ENCODE assay signal across 11 mouse cellular contexts in the genomic region with DNA sequence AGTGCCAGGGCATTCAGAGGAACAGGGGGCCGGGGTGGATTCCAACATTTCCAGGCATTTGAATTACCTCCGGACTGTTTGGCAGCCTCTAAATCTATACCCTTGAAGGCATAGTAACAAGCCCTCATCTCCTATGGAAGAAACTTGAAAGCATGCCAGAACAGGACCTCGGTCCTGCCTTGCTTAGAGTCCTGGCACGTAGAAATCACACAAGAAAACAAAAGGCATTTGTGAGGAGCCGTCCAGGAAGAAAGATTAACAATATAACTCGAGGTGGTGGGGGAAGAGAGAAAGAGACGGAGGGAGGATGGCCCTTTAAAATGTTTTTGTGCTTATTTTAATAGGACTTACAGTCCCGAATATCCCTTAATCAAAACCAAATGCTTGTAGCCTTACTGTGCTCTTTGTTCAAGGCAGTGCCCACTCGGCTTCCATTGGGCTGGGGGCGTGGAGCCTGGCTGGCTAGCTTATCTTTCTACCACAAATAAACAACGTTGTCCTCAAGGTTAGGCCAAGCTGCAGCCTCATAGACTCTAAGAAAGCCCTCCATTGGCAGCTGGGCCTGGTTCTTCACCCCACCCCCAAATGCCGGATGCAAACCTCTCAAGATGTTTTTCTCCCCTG.
DNase-seq lines count a peak whose midpoint lies in the region; ATAC-seq and TF ChIP-seq lines count a peak whose summit lies in the region.
"Had no signal": no experiment of that assay in that cellular context is flagged by ENCODE, and none has a peak within 500 bp of the region (broad histone marks: within the 10 kb centered on the region; RNA-seq: fewer than 3 reads in every experiment).

No protein-coding gene starts in this region.

- TF ChIP-seq EP300 in heart, postnatal 0 days (IDR thresholded peaks at IDR 0.05; ENCODE audit: low read depth) = no peak

- H3K27me3 ChIP-seq in heart, postnatal 0 days (ENCODE audit: control insufficient read depth, insufficient read depth, low read length) = no peaks in the 10 kb centered on the region
- no peaks in the 10 kb centered on the region for H3K27me3 ChIP-seq in hindbrain, embryonic 10.5 days (ENCODE audit: insufficient read depth, poor library complexity, severe bottlenecking)
- no peaks in the 10 kb centered on the region for H3K27me3 ChIP-seq in midbrain, embryonic 16.5 days (ENCODE audit: control insufficient read depth, insufficient read depth, low read depth, low read length)

- no peak overlapping the region for H3K9ac ChIP-seq in heart, postnatal 0 days (replicated peaks; ENCODE audit: low read depth, low read length)
- no peak overlapping the region for H3K9ac ChIP-seq in midbrain, embryonic 16.5 days (ENCODE audit: low read depth, low read length)

- DNase-seq in heart, postnatal 0 days (ENCODE audit: low spot score) = no peak
- DNase-seq in heart, adult 9 months (ENCODE audit: low spot score in 2 of 2) = no peak
- DNase-seq in embryo, embryonic 11 days = peak; percentile 57
- DNase-seq in hindbrain, embryonic 10.5 days (ENCODE audit: low spot score) = peak; percentile 40
- DNase-seq in cerebellum, postnatal 25 days = no peak
- no peak for DNase-seq in thymus, postnatal 10 days (ENCODE audit: low spot score in 2 of 2)
- DNase-seq: adrenal gland, postnatal 14 days had no signal

- no peak overlapping the region for H3K27ac ChIP-seq in heart, postnatal 0 days (ENCODE audit: low read depth)
- H3K27ac ChIP-seq in hindbrain, embryonic 10.5 days = peak overlapping the region; percentile 79
- peak overlapping the region; percentile 25; the same call in 1 of the 2 replicates for H3K27ac ChIP-seq in midbrain, embryonic 16.5 days (ENCODE audit: low read length)
- H3K27ac ChIP-seq: kidney, postnatal 0 days; macrophage had no signal

- no peaks in the 10 kb centered on the region for H3K36me3 ChIP-seq in heart, postnatal 0 days (replicated peaks; ENCODE audit: control insufficient read depth, insufficient read depth, low read length)
- H3K36me3 ChIP-seq in hindbrain, embryonic 10.5 days = no peaks in the 10 kb centered on the region
- no peaks in the 10 kb centered on the region for H3K36me3 ChIP-seq in midbrain, embryonic 16.5 days (ENCODE audit: control insufficient read depth, insufficient read depth, low read length)

- H3K4me3 ChIP-seq in heart, postnatal 0 days (ENCODE audit: low read depth, low read length) = no peak overlapping the region
- no peak overlapping the region for H3K4me3 ChIP-seq in hindbrain, embryonic 10.5 days
- H3K4me3 ChIP-seq in midbrain, embryonic 16.5 days (ENCODE audit: low read depth, low read length) = no peak overlapping the region

- H3K9me3 ChIP-seq in heart, postnatal 0 days (replicated peaks; ENCODE audit: control insufficient read depth, low read length) = no peaks in the 10 kb centered on the region
- no peaks in the 10 kb centered on the region for H3K9me3 ChIP-seq in hindbrain, embryonic 10.5 days
- no peaks in the 10 kb centered on the region for H3K9me3 ChIP-seq in midbrain, embryonic 16.5 days (replicated peaks; ENCODE audit: control insufficient read depth, low read length, poor library complexity, severe bottlenecking)

- no peak for TF ChIP-seq CTCF in heart, postnatal 0 days (IDR thresholded peaks at IDR 0.05; ENCODE audit: low read depth)

- 27% methylated on average over 12 of the region's 12 CpGs for WGBS in heart, postnatal 0 days
- WGBS in hindbrain, embryonic 10.5 days = 46% methylated on average over 12 of the region's 12 CpGs
- WGBS in midbrain, embryonic 16.5 days = 33% methylated on average over 12 of the region's 12 CpGs

- no peak for ATAC-seq in heart, postnatal 0 days (ENCODE audit: insufficient read depth, low read depth)
- ATAC-seq in midbrain, embryonic 16.5 days = peak; percentile 22; the same call in 1 of the 2 replicates
- ATAC-seq in inflammation-experienced regulatory T-cells, adult 6 months = no peak

- H3K4me1 ChIP-seq in heart, postnatal 0 days (ENCODE audit: control insufficient read depth, insufficient read depth) = peaks cover 4% of the 10 kb centered on the region; the same call in 1 of the 2 replicates
- peaks cover 35% of the 10 kb centered on the region for H3K4me1 ChIP-seq in hindbrain, embryonic 10.5 days (replicated peaks)
- H3K4me1 ChIP-seq in midbrain, embryonic 16.5 days (ENCODE audit: control insufficient read depth, insufficient read depth, low read length) = peaks cover 9% of the 10 kb centered on the region

- H3K4me2 ChIP-seq in heart, postnatal 0 days (ENCODE audit: low read depth, low read length) = peak overlapping the region; percentile 9
- no peak overlapping the region for H3K4me2 ChIP-seq in midbrain, embryonic 16.5 days (ENCODE audit: low read length)

Comparison
In these comparisons a context has a peak if more than half of its experiments do, and no peak if none do; other contexts are left out.
1. DNase-seq: peak in embryo, embryonic 11 days (single experiment) and hindbrain, embryonic 10.5 days (single experiment); none in heart, postnatal 0 days (single experiment), heart, adult 9 months (0 of 2), cerebellum, postnatal 25 days (0 of 2) and thymus, postnatal 10 days (0 of 2).